Comparison of ENCODE assay signal across 14 mouse cellular contexts in the genomic region with DNA sequence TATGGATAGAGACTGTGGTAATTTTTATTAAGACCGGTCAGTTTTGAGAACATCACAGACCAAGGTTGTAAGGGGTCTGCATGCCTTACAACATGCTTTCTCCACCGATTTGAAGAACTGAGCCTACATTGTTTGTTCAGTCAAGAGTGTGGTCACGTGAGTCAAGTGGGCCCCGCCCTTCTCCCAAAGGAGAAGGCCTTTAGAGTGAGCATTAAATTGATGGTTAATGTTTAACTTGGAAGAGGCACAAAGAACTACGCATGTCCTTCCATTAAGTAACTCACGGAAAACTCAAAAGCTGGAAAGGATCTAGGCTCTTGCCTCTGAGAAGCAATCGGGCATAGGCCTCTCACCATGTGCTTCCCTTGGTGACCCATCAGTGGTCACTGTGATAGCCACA. TPM values are rescaled to one million over a fixed set of nuclear protein-coding genes. Genes with fewer than 3 reads are reported as not detected.
DNase-seq lines count a peak whose midpoint lies in the region; ATAC-seq and TF ChIP-seq lines count a peak whose summit lies in the region.
"Had no signal": no experiment of that assay in that cellular context is flagged by ENCODE, and none has a peak within 500 bp of the region (broad histone marks: within the 10 kb centered on the region; RNA-seq: fewer than 3 reads in every experiment).

No protein-coding gene starts in this region.

- 63% methylated on average over 7 of the region's 7 CpGs for WGBS in liver, embryonic 16.5 days (ENCODE audit: insufficient replicate concordance)
- 65% methylated on average over 7 of the region's 7 CpGs for WGBS in kidney, embryonic 16.5 days
- 94% methylated on average over 7 of the region's 7 CpGs for WGBS in cerebellum, adult 2 months
- WGBS in hindbrain, embryonic 14.5 days: 84% methylated on average over 7 of the region's 7 CpGs

- no peak for TF ChIP-seq CTCF in cerebellum, adult 2 months (IDR thresholded peaks at IDR 0.05; ENCODE audit: borderline replicate concordance, insufficient read depth, low read depth, low read length)

- no peak overlapping the region for H3K27ac ChIP-seq in liver, embryonic 16.5 days (ENCODE audit: low read length)
- H3K27ac ChIP-seq in kidney, embryonic 16.5 days (ENCODE audit: low read length): no peak overlapping the region
- H3K27ac ChIP-seq in cerebellum, adult 2 months (ENCODE audit: insufficient read depth, low read length): no peak overlapping the region
- no peak overlapping the region for H3K27ac ChIP-seq in hindbrain, embryonic 14.5 days
- H3K27ac ChIP-seq: embryonic facial prominence, embryonic 15.5 days; forebrain, embryonic 12.5 days; limb, embryonic 12.5 days had no signal

- no peak overlapping the region for H3K4me2 ChIP-seq in liver, embryonic 16.5 days (ENCODE audit: low read depth, low read length)
- H3K4me2 ChIP-seq in kidney, embryonic 16.5 days (replicated peaks; ENCODE audit: low read depth, low read length): no peak overlapping the region
- H3K4me2 ChIP-seq in hindbrain, embryonic 14.5 days (replicated peaks): no peak overlapping the region
- H3K4me2 ChIP-seq: embryonic facial prominence, embryonic 15.5 days; forebrain, embryonic 12.5 days; limb, embryonic 12.5 days had no signal

- H3K9ac ChIP-seq in liver, embryonic 16.5 days (ENCODE audit: low read depth, low read length): no peak overlapping the region
- H3K9ac ChIP-seq in kidney, embryonic 16.5 days (replicated peaks; ENCODE audit: low read length): no peak overlapping the region
- no peak overlapping the region for H3K9ac ChIP-seq in hindbrain, embryonic 14.5 days
- H3K9ac ChIP-seq: embryonic facial prominence, embryonic 15.5 days; forebrain, embryonic 12.5 days; limb, embryonic 12.5 days had no signal

- no peak overlapping the region for H3K4me3 ChIP-seq in liver, embryonic 16.5 days (ENCODE audit: low read depth, low read length)
- no peak overlapping the region for H3K4me3 ChIP-seq in kidney, embryonic 16.5 days (ENCODE audit: low read length)
- H3K4me3 ChIP-seq in cerebellum, adult 2 months (replicated peaks; ENCODE audit: insufficient read depth, low read depth, low read length): no peak overlapping the region
- no peak overlapping the region for H3K4me3 ChIP-seq in hindbrain, embryonic 14.5 days (replicated peaks; ENCODE audit: low read length)
- H3K4me3 ChIP-seq: embryonic facial prominence, embryonic 15.5 days; forebrain, embryonic 12.5 days; limb, embryonic 12.5 days had no signal

- H3K36me3 ChIP-seq in liver, embryonic 16.5 days (ENCODE audit: control insufficient read depth, insufficient read depth): no peaks in the 10 kb centered on the region
- H3K36me3 ChIP-seq in kidney, embryonic 16.5 days (ENCODE audit: insufficient read depth, low read length): no peaks in the 10 kb centered on the region; the same call in 1 of the 2 replicates
- H3K36me3 ChIP-seq in hindbrain, embryonic 14.5 days (replicated peaks; ENCODE audit: control insufficient read depth, insufficient read depth): no peaks in the 10 kb centered on the region
- H3K36me3 ChIP-seq: embryonic facial prominence, embryonic 15.5 days; forebrain, embryonic 12.5 days; limb, embryonic 12.5 days had no signal

- no peaks in the 10 kb centered on the region for H3K27me3 ChIP-seq in liver, embryonic 16.5 days (ENCODE audit: control insufficient read depth, insufficient read depth, low read depth, low read length)
- H3K27me3 ChIP-seq in kidney, embryonic 16.5 days (ENCODE audit: insufficient read depth, low read length): no peaks in the 10 kb centered on the region
- no peaks in the 10 kb centered on the region for H3K27me3 ChIP-seq in cerebellum, adult 2 months (ENCODE audit: control insufficient read depth, insufficient read depth, low read length)
- no peaks in the 10 kb centered on the region for H3K27me3 ChIP-seq in hindbrain, embryonic 14.5 days (ENCODE audit: control insufficient read depth, insufficient read depth, low read length)
- H3K27me3 ChIP-seq: embryonic facial prominence, embryonic 15.5 days; limb, embryonic 12.5 days had no signal

- peaks cover 7% of the 10 kb centered on the region for H3K4me1 ChIP-seq in liver, embryonic 16.5 days (ENCODE audit: control insufficient read depth, low read depth, low read length)
- peaks cover 7% of the 10 kb centered on the region; the same call in 1 of the 2 replicates for H3K4me1 ChIP-seq in kidney, embryonic 16.5 days (ENCODE audit: insufficient read depth, low read length)
- no peaks in the 10 kb centered on the region for H3K4me1 ChIP-seq in cerebellum, adult 2 months (ENCODE audit: control insufficient read depth, insufficient read depth, low read length)
- H3K4me1 ChIP-seq in hindbrain, embryonic 14.5 days (replicated peaks; ENCODE audit: control insufficient read depth, insufficient read depth, low read length): no peaks in the 10 kb centered on the region
- H3K4me1 ChIP-seq: embryonic facial prominence, embryonic 15.5 days had no signal

- peak; percentile 35; the same call in 1 of the 2 replicates for ATAC-seq in liver, embryonic 16.5 days (ENCODE audit: low read depth)
- 0 out of 2 replicates have a peak, but pooled peaks have one; percentile 49 for ATAC-seq in kidney, embryonic 16.5 days (ENCODE audit: low FRiP score, low TSS enrichment)
- no peak for ATAC-seq in hindbrain, embryonic 14.5 days (ENCODE audit: low FRiP score)

- DNase-seq in liver: no peak
- peak; percentile 34 for DNase-seq in lung, postnatal 10 days
- no peak for DNase-seq in cerebellum, adult 2 months
- DNase-seq in hindbrain, embryonic 14.5 days (ENCODE audit: low spot score): no peak
- DNase-seq in left cerebral cortex, adult 8-10 months (ENCODE audit: low spot score in 2 of 2): no peak
- DNase-seq: layer of hippocampus, postnatal 36 days; thymus, adult 18-20 months had no signal

- H3K9me3 ChIP-seq in liver, embryonic 16.5 days (replicated peaks; ENCODE audit: control insufficient read depth, low read length): no peaks in the 10 kb centered on the region
- no peaks in the 10 kb centered on the region for H3K9me3 ChIP-seq in kidney, embryonic 16.5 days (ENCODE audit: low read length)
- no peaks in the 10 kb centered on the region for H3K9me3 ChIP-seq in hindbrain, embryonic 14.5 days (ENCODE audit: control insufficient read depth, low read length)
- H3K9me3 ChIP-seq: embryonic facial prominence, embryonic 15.5 days; forebrain, embryonic 12.5 days; limb, embryonic 12.5 days had no signal

- TF ChIP-seq POLR2A in cerebellum, adult 2 months (IDR thresholded peaks at IDR 0.05; ENCODE audit: borderline replicate concordance, insufficient read depth, low read length): no peak

RNA-seq across cellular contexts. Expression of a gene that starts 5.8 kb away (rescaled TPM):
- 15.2 and 17.5 TPM in 2 replicates for polyA plus RNA-seq in liver, embryonic 16.5 days (2015; fragmentation: Nextera tagmentation; extraction: Ambion mirVana)
- polyA plus RNA-seq in kidney, embryonic 16.5 days (2015; fragmentation: Nextera tagmentation; extraction: Ambion mirVana): 14.3 and 15.8 TPM in 2 replicates
- polyA plus RNA-seq in cerebellum, adult 2 months (2012; rRNA removed): 2.8 and 2.9 TPM in 2 replicates
- 0.73 and 1.6 TPM in 2 replicates for polyA plus RNA-seq in hindbrain, embryonic 14.5 days (2014; fragmentation: Nextera tagmentation; extraction: Ambion mirVana)
- 1 to 10 TPM; 1.1 to 2.2 (median 1.5) TPM for total RNA-seq in left cerebral cortex, adult 8-10 months (2022)

RNA-seq across cellular contexts. Expression of a gene that starts 33.3 kb away (rescaled TPM):
- polyA plus RNA-seq in liver, embryonic 16.5 days (2015; fragmentation: Nextera tagmentation; extraction: Ambion mirVana): 0.45 and 0.55 TPM in 2 replicates
- 20.8 and 23.3 TPM in 2 replicates for polyA plus RNA-seq in kidney, embryonic 16.5 days (2015; fragmentation: Nextera tagmentation; extraction: Ambion mirVana)
- 8.1 and 9.2 TPM in 2 replicates for polyA plus RNA-seq in cerebellum, adult 2 months (2012; rRNA removed)
- polyA plus RNA-seq in hindbrain, embryonic 14.5 days (2014; fragmentation: Nextera tagmentation; extraction: Ambion mirVana): 13.4 and 15.0 TPM in 2 replicates
- 10 to 100 TPM; 10.9 to 15.8 (median 12.7) TPM for total RNA-seq in left cerebral cortex, adult 8-10 months (2022)
- total RNA-seq: megakaryocyte-erythroid progenitor cell, adult 5-6 weeks; monocyte, adult 5-6 weeks had no signal
